Mouse (Mus musculus): ENCODE measurements around the gene Map3k21. TPM values are rescaled to one million over a fixed set of nuclear protein-coding genes. Genes with fewer than 3 reads are reported as not detected.

The Map3k21 gene
- polyA plus RNA-seq (2015; fragmentation: Nextera tagmentation; extraction: Ambion mirVana): 0.08 and 0.10 TPM in 2 replicates

- no peaks in the 10 kb centered on the region for H3K36me3 ChIP-seq (ENCODE audit: poor library complexity, severe bottlenecking)
- peak within 1 kb of the TSS; percentile 96 for H3K4me2 ChIP-seq
- peak within 1 kb of the TSS; percentile 51 for H3K4me3 ChIP-seq
- WGBS: under 1% methylated on average over 77 of the region's 93 CpGs
- H3K27ac ChIP-seq: no peak within 1 kb of the TSS
- H3K27me3 ChIP-seq: peaks cover 70% of the 10 kb centered on the region
- peak within 1 kb of the TSS; percentile 53 for H3K9ac ChIP-seq
- peaks cover 15% of the 10 kb centered on the region for H3K4me1 ChIP-seq
- H3K9me3 ChIP-seq (replicated peaks): no peaks in the 10 kb centered on the region
- peak; percentile 63; the same call in 1 of the 2 replicates for ATAC-seq
Measured at GRCm38 (mm10) chr8:125910365-125911228, at the start of gene Map3k21. Gene Map3k21 (plus strand): TSS chr8:125910450.

- Histone ChIP-seq H3K27me3 (no peaks in the 10 kb centered on the region), H3K9me3 (replicated peaks) (no peaks in the 10 kb centered on the region), H3K4me2 (no peak overlapping the region), H3K4me3 (no peak overlapping the region), H3K36me3 (ENCODE audit: poor library complexity, severe bottlenecking) (no peaks in the 10 kb centered on the region), H3K9ac (no peak overlapping the region), H3K27ac (no peak overlapping the region), H3K4me1 (peaks cover 13% of the 10 kb centered on the region)
- ATAC-seq: no peak
- WGBS: 86% methylated on average over 12 of the region's 12 CpGs
Measured at GRCm38 (mm10) chr8:125866125-125866524, 44.1 kb upstream of the Map3k21 start.

- peaks cover 14% of the 10 kb centered on the region for H3K4me1 ChIP-seq
- H3K27me3 ChIP-seq: no peaks in the 10 kb centered on the region
- no peak overlapping the region for H3K4me2 ChIP-seq
- ATAC-seq: no peak
- no peak overlapping the region for H3K4me3 ChIP-seq
- H3K9me3 ChIP-seq (replicated peaks): no peaks in the 10 kb centered on the region
- H3K27ac ChIP-seq: no peak overlapping the region
- WGBS: 86% methylated on average over 7 of the region's 7 CpGs
- H3K36me3 ChIP-seq (ENCODE audit: poor library complexity, severe bottlenecking): no peaks in the 10 kb centered on the region
- no peak overlapping the region for H3K9ac ChIP-seq
Measured at GRCm38 (mm10) chr8:125868552-125868951, 41.7 kb upstream of the Map3k21 start.

GRCm38 (mm10) chr8:125869739-125870138, 40.5 kb upstream of the Map3k21 start:
- H3K4me2 ChIP-seq: no peak overlapping the region
- H3K4me3 ChIP-seq: no peak overlapping the region
- no peak for ATAC-seq
- 85% methylated on average over 3 of the region's 3 CpGs for WGBS
- no peaks in the 10 kb centered on the region for H3K36me3 ChIP-seq (ENCODE audit: poor library complexity, severe bottlenecking)
- no peaks in the 10 kb centered on the region for H3K27me3 ChIP-seq
- H3K9ac ChIP-seq: no peak overlapping the region; the same call in 1 of the 2 replicates
- no peaks in the 10 kb centered on the region for H3K9me3 ChIP-seq (replicated peaks)
- peaks cover 14% of the 10 kb centered on the region for H3K4me1 ChIP-seq
- H3K27ac ChIP-seq: no peak overlapping the region

GRCm38 (mm10) chr8:125870179-125870702, 40.0 kb upstream of the Map3k21 start:
- 41% methylated on average over 6 of the region's 6 CpGs for WGBS
- Histone ChIP-seq H3K27me3 (no peaks in the 10 kb centered on the region), H3K27ac (0 out of 2 replicates have a peak overlapping the region, but pooled peaks have one; percentile 25), H3K4me2 (no peak overlapping the region), H3K4me3 (no peak overlapping the region), H3K9ac (peak overlapping the region; percentile 26; the same call in 1 of the 2 replicates), H3K36me3 (ENCODE audit: poor library complexity, severe bottlenecking) (no peaks in the 10 kb centered on the region), H3K9me3 (replicated peaks) (no peaks in the 10 kb centered on the region), H3K4me1 (peaks cover 14% of the 10 kb centered on the region)
- peak; percentile 16; the same call in 1 of the 2 replicates for ATAC-seq

- no peaks in the 10 kb centered on the region for H3K9me3 ChIP-seq (replicated peaks)
- H3K4me1 ChIP-seq: peaks cover 14% of the 10 kb centered on the region
- WGBS: 5% methylated on average over 7 of the region's 7 CpGs
- H3K27me3 ChIP-seq: no peaks in the 10 kb centered on the region
- H3K4me2 ChIP-seq: peak overlapping the region; percentile 9; the same call in 1 of the 2 replicates
- peak; percentile 88 for ATAC-seq
- no peak overlapping the region for H3K27ac ChIP-seq
- no peaks in the 10 kb centered on the region for H3K36me3 ChIP-seq (ENCODE audit: poor library complexity, severe bottlenecking)
- H3K4me3 ChIP-seq: no peak overlapping the region
- 0 out of 2 replicates have a peak overlapping the region, but pooled peaks have one; percentile 8 for H3K9ac ChIP-seq
Measured at GRCm38 (mm10) chr8:125870821-125871321, 39.4 kb upstream of the Map3k21 start.

GRCm38 (mm10) chr8:125872501-125873249, 37.6 kb upstream of the Map3k21 start:
- WGBS: 81% methylated on average over 9 of the region's 9 CpGs
- H3K4me1 ChIP-seq: peaks cover 14% of the 10 kb centered on the region
- no peaks in the 10 kb centered on the region for H3K9me3 ChIP-seq (replicated peaks)
- H3K27me3 ChIP-seq: no peaks in the 10 kb centered on the region
- no peak overlapping the region for H3K27ac ChIP-seq
- 0 out of 2 replicates have a peak, but pooled peaks cover 2% of the 10 kb centered on the region for H3K36me3 ChIP-seq (ENCODE audit: poor library complexity, severe bottlenecking)
- H3K4me2 ChIP-seq: no peak overlapping the region
- no peak overlapping the region for H3K4me3 ChIP-seq
- H3K9ac ChIP-seq: no peak overlapping the region
- ATAC-seq: no peak

GRCm38 (mm10) chr8:125873250-125873534, 37.1 kb upstream of the Map3k21 start:
- Histone ChIP-seq H3K4me2 (no peak overlapping the region), H3K4me3 (no peak overlapping the region), H3K27ac (no peak overlapping the region), H3K9ac (no peak overlapping the region), H3K9me3 (replicated peaks) (no peaks in the 10 kb centered on the region), H3K36me3 (ENCODE audit: poor library complexity, severe bottlenecking) (peaks cover 7% of the 10 kb centered on the region; the same call in 1 of the 2 replicates), H3K27me3 (no peaks in the 10 kb centered on the region), H3K4me1 (peaks cover 14% of the 10 kb centered on the region)
- no peak for ATAC-seq
- 91% methylated on average over 2 of the region's 2 CpGs for WGBS

- H3K4me1 ChIP-seq: no peaks in the 10 kb centered on the region
- no peaks in the 10 kb centered on the region for H3K27me3 ChIP-seq
- no peak overlapping the region for H3K4me3 ChIP-seq
- no peak overlapping the region for H3K9ac ChIP-seq
- no peak overlapping the region for H3K4me2 ChIP-seq
- H3K27ac ChIP-seq: no peak overlapping the region
- no peak for ATAC-seq
- peaks cover 5% of the 10 kb centered on the region; the same call in 1 of the 2 replicates for H3K9me3 ChIP-seq (replicated peaks)
- 76% methylated on average over 3 of the region's 4 CpGs for WGBS
- peaks cover 22% of the 10 kb centered on the region for H3K36me3 ChIP-seq (ENCODE audit: poor library complexity, severe bottlenecking)
Measured at GRCm38 (mm10) chr8:125880447-125880846, 29.8 kb upstream of the Map3k21 start.

- Histone ChIP-seq H3K27me3 (no peaks in the 10 kb centered on the region), H3K4me2 (no peak overlapping the region), H3K4me3 (no peak overlapping the region), H3K27ac (no peak overlapping the region), H3K9ac (no peak overlapping the region), H3K36me3 (ENCODE audit: poor library complexity, severe bottlenecking) (peaks cover 58% of the 10 kb centered on the region), H3K9me3 (replicated peaks) (peaks cover 5% of the 10 kb centered on the region; the same call in 1 of the 2 replicates), H3K4me1 (no peaks in the 10 kb centered on the region)
- 97% methylated on average over 9 of the region's 9 CpGs for WGBS
- no peak for ATAC-seq
Measured at GRCm38 (mm10) chr8:125887549-125887948, 22.7 kb upstream of the Map3k21 start.

GRCm38 (mm10) chr8:125889920-125890319, 20.3 kb upstream of the Map3k21 start:
- H3K9me3 ChIP-seq (replicated peaks): peaks cover 2% of the 10 kb centered on the region; the same call in 1 of the 2 replicates
- no peak overlapping the region for H3K4me3 ChIP-seq
- ATAC-seq: no peak
- H3K27ac ChIP-seq: no peak overlapping the region
- no peaks in the 10 kb centered on the region for H3K4me1 ChIP-seq
- H3K27me3 ChIP-seq: no peaks in the 10 kb centered on the region
- no peak overlapping the region for H3K4me2 ChIP-seq
- H3K9ac ChIP-seq: no peak overlapping the region
- WGBS: 90% methylated on average over 3 of the region's 3 CpGs
- H3K36me3 ChIP-seq (ENCODE audit: poor library complexity, severe bottlenecking): peaks cover 54% of the 10 kb centered on the region

Data from forebrain, embryonic 13.5 days (tissue).